Mouse (Mus musculus) right cerebral cortex, postnatal 10 days (tissue): ENCODE results near the gene Tssc4.

Experiments used
- DNase-seq, 2 experiments: peaks; one replicate each; pipeline ENCODE4 v3.0.0; 2021; ENCODE audit warnings: low spot score in 2 of 2

The Tssc4 gene

DNA sequence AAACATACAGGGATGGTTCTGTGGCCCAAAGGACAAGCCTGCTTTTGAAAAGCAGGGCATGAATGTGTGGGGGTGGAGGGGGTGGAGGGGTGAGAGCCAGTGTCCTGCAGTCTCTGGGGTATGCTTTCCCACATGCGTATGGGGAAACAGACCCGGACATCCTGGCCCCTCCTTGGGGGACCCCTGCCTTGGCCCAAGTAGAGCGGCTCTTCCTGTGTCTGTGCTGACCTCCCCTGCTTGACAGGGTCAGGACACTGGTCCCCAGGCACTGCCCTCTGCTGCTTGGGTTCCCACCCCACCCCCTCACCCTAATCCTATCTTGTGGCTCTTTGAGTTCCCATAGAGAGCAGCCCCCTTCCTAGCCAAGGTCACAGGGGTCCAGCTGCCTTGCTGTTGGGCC, 40.6 kb downstream of the Tssc4 start:
- no peak for DNase-seq

DNA sequence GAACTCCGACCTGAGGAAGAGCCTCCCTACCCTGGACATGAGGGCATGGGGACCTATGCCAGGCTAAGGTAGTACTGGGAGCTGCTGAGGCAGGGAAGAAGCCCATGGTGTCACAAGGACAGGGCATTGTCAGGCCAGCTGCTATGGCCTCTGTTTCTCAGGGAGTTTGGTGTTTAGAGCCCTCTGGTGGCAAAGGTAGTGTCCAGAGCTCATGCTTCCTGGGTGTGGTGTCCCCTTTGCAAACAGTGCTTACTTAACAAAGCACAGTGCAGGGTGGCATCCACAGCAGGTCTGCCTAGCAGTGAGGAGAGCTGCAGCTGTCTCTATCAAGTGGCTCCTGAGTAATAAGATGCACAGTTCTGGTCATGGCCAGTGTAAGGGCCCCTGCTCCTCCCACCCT, 41.8 kb downstream of the Tssc4 start:
- no peak for DNase-seq

DNA sequence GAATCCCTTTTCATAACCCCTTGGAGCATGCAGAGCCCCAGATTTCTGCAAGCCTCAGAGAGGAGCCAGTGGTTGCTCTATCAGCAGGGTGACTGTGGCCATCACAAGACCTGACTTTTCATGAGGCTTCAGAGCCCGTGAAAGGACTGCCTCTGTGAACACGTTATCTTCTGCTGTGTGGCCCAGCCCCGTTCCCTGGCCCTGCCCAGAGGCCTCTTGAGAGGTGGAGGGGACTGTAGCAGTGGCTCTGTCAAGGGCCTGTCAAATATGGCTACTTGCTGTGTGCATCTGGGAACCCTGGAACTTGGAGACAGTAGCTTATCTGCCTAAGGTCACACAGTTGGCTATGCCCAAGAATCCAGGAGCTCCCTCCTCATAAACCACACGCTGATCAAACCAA, 42.7 kb downstream of the Tssc4 start:
- DNase-seq, result no peak

DNA sequence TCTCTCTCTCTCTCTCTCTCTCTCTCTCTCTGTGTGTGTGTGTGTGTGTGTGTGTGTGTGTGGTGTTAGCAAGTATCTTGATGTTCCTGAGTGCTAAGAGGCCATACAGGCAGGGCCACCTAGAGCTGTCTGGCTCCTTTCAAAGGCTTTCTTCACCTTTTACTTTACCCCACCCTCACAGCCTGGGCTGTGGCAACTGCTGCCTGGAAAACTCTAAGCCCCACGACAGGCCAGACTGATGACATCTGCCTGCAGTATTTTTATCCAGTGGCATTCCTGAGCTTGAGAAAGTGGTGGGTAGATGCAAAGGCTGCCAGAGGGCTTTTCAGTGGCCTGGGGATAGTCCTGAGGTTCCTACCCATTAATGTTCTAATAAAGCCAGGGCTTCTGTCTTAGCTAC, 43.3 kb downstream of the Tssc4 start:
- no peak for DNase-seq

DNA sequence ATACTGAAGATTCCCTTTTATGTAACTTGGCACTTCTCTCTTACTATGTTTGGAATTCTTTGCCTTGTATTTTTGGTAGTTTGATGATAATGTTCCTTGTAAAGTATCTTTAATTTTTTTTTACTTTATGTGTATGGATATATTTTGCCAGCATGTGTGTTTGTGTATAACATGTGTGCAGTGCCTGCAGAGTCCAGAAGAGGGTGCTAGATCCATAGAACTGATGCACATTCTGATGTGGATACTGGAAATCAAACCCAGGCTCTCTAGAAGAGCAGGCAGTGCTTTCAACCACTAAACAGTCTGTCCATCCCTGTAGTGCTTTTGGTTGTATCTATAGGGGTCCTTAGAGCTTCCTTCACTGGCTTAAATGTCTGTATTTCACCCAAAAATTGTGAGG, 45.7 kb downstream of the Tssc4 start:
- DNase-seq, result no peak

DNA sequence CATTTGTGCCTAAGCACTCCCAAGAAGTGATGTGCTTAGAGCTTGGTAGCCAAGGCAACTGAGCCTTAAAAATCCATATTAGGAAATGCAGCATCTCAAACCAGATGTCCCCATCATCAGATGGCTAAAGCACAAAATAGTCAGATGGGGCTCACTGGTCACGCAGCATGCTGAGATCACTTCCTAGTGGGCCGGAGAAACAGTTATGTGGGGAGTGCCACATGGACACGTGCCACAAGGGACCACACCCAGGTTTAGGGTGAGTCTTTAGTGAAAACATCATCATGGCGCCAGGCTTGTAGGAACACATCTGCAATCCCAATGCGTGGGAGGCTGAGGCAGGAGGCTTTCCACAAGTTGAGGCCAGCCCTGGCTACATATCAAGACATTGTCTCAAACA, 47.5 kb downstream of the Tssc4 start:
- DNase-seq, result no peak

DNA sequence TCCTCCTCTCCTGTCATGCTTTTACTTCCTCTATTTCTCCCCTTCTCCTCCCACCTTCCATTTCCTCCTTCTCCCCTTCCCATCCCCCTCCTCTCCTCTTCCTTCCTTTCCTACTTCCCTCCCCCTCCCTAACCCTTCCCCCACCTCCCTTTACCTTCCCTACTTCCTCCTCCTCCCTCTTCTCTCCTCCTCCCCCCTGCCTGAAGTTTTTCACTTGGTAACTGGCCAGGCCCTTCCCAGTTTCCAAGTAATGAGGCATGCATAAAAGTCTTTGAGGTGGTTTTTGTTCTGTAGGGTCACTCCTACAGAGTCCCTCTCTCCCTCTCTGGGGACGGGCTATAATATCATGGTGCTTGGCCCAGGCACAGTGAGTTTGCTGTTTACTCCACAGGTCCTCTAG, 50.4 kb downstream of the Tssc4 start:
- DNase-seq, result no peak

DNA sequence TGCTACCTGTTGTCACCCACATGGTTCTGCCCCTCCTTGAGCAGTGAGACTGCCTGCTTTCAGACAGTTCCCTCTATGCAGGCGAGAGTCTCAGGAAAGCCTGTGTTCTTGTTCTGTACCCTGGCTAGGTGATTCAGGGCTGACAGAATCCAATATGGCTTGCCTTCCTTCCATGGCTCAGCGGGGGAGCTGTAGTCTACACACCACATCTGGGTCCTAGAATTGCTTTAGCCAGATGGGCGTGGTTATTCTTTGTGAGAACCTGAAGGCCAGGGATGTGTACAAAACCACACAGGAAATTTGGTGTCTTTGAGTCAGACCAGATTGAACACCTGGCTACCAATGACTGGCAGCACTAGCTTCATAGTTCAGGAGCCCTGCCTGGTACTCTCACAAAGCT, 50.8 kb downstream of the Tssc4 start:
- no peak for DNase-seq
